Mouse (Mus musculus) ES-Bruce4 (cell line): ENCODE results near the gene Mboat2.

Source experiments
- CTCF ChIP-seq: IDR thresholded peaks from one replicate; pipeline ENCODE4 v1.8.1; 2011; ENCODE audit warnings: low read depth, low read length
- EP300 ChIP-seq: IDR thresholded peaks from 2 replicates; pipeline ENCODE4 v1.6.1; 2011; ENCODE audit warnings: low read depth, low read length; ENCODE audit not compliant: insufficient read depth
- POLR2A ChIP-seq: IDR thresholded peaks from one replicate; pipeline ENCODE4 v1.8.1; 2011; ENCODE audit warnings: low read length; ENCODE audit not compliant: insufficient read depth

- TF ChIP-seq POLR2A = no peak
- TF ChIP-seq CTCF = no peak
- TF ChIP-seq EP300 = no peak
Observed at GRCm38 (mm10) chr12:25012555-25013540, 182.2 kb downstream of the Mboat2 start.
